Mouse (Mus musculus) embryonic facial prominence, embryonic 14.5 days (tissue): ENCODE data around the gene Wdfy3. TPM values are rescaled to one million over a fixed set of nuclear protein-coding genes. Genes with fewer than 3 reads are reported as not detected.
A peak's percentile ranks its signal among the peaks of the same experiment; 100 is the strongest.

Experiments used
- ATAC-seq: fragments of 200-750 bp; cut with Nextera tagmentation; 2 replicates; pipeline ENCODE4 v1.8.0; 2017; ENCODE audit warnings: low read depth, moderate number of reproducible peaks, moderate TSS enrichment
- DNase-seq: peaks from one replicate; pipeline ENCODE4 v3.0.0-alpha.2; 2015; ENCODE audit warnings: low spot score
- H3K27ac ChIP-seq: fragments of 300-500 bp; sonication (generic); replicated peaks from 2 replicates; pipeline ENCODE4 v1.5.1; 2014; ENCODE audit warnings: low read depth, mild to moderate bottlenecking, low read length, moderate library complexity
- H3K27me3 ChIP-seq: fragments of 300-500 bp; sonication (generic); replicated peaks from 2 replicates; pipeline ENCODE4 v1.6.1; 2014; ENCODE audit warnings: low read length; ENCODE audit not compliant: control insufficient read depth, insufficient read depth
- H3K36me3 ChIP-seq: fragments of 300-500 bp; sonication (generic); 2 replicates; pipeline ENCODE4 v1.6.1; 2014; ENCODE audit warnings: low read length, mixed read lengths; ENCODE audit not compliant: control insufficient read depth, insufficient read depth
- H3K4me1 ChIP-seq: fragments of 300-500 bp; sonication (generic); 2 replicates; pipeline ENCODE4 v1.6.1; 2014; ENCODE audit warnings: antibody characterized with exemption, low read length; ENCODE audit not compliant: control insufficient read depth, insufficient read depth
- H3K4me2 ChIP-seq: fragments of 300-500 bp; sonication (generic); 2 replicates; pipeline ENCODE4 v1.6.1; 2014; ENCODE audit warnings: low read depth, mild to moderate bottlenecking, low read length, moderate library complexity, mixed read lengths
- H3K4me3 ChIP-seq: fragments of 300-500 bp; sonication (generic); 2 replicates; pipeline ENCODE4 v1.5.1; 2014; ENCODE audit warnings: low read depth, mild to moderate bottlenecking, low read length
- H3K9ac ChIP-seq: fragments of 300-500 bp; sonication (generic); 2 replicates; pipeline ENCODE4 v1.6.1; 2014; ENCODE audit warnings: low read depth, mild to moderate bottlenecking, low read length, moderate library complexity, mixed read lengths
- H3K9me3 ChIP-seq: fragments of 300-500 bp; sonication (generic); 2 replicates; pipeline ENCODE4 v1.6.1; 2016; ENCODE audit warnings: low read length; ENCODE audit not compliant: control insufficient read depth
- WGBS: fragments of 180-500 bp; shearing (Covaris S2); extraction: QIAGEN DNeasy Blood & Tissue Kit; methylation state at CpG from one replicate; pipeline ENCODE4 v1.1.7; 2014; 5-methylcytosine and 5-hydroxymethylcytosine counted together
- polyA plus RNA-seq: library from polyadenylated mRNA; unstranded; fragments of >200 nt; fragmentation: Nextera tagmentation; extraction: Ambion mirVana; gene quantifications from 2 replicates; pipeline ENCODE4 v1.2.1, GENCODE M21; 2014

Gene Wdfy3
- polyA plus RNA-seq, 1 experiment from 2014 or later = 20.0 TPM

DNA sequence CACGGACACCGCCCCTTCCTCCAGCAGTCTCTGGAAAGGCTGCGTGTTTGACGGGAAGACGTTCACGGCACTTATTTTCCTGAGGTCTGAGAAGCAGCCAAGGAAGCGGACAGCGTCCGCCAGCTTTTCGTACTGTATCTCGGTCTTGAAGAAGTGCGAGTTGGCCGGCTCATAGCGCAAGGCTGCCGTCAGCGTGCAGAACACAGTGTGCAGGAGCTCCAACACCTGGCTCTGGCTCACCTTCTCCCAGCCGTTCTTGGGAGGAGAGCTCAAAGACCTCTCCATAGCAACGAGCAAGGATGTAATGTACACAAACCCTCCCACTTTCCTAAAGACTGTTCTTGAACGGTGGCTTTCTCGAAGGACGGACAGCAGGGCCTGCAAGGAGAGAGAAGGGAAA, 132.4 kb downstream of the Wdfy3 start:
- no peak overlapping the region for H3K27ac ChIP-seq
- H3K4me1 ChIP-seq = no peaks in the 10 kb centered on the region
- no peak for ATAC-seq
- DNase-seq = no peak
- no peak overlapping the region for H3K4me2 ChIP-seq
- H3K27me3 ChIP-seq = no peaks in the 10 kb centered on the region
- 89% methylated on average over 21 of the region's 21 CpGs for WGBS
- H3K9me3 ChIP-seq = no peaks in the 10 kb centered on the region
- H3K36me3 ChIP-seq = peaks cover 69% of the 10 kb centered on the region
- H3K4me3 ChIP-seq = no peak overlapping the region
- no peak overlapping the region for H3K9ac ChIP-seq

- no peak overlapping the region for H3K9ac ChIP-seq
- DNase-seq = peak; percentile 45
- no peaks in the 10 kb centered on the region for H3K4me1 ChIP-seq
- H3K27me3 ChIP-seq = no peaks in the 10 kb centered on the region
- 48% methylated on average over 16 of the region's 16 CpGs for WGBS
- H3K4me2 ChIP-seq = no peak overlapping the region
- no peaks in the 10 kb centered on the region for H3K9me3 ChIP-seq
- H3K27ac ChIP-seq = no peak overlapping the region
- no peak overlapping the region for H3K4me3 ChIP-seq
- ATAC-seq = peak; percentile 58; the same call in 1 of the 2 replicates
- peaks cover 64% of the 10 kb centered on the region for H3K36me3 ChIP-seq
Measured at GRCm38 (mm10) chr5:101935893-101936292, 133.8 kb downstream of the Wdfy3 start.

DNA sequence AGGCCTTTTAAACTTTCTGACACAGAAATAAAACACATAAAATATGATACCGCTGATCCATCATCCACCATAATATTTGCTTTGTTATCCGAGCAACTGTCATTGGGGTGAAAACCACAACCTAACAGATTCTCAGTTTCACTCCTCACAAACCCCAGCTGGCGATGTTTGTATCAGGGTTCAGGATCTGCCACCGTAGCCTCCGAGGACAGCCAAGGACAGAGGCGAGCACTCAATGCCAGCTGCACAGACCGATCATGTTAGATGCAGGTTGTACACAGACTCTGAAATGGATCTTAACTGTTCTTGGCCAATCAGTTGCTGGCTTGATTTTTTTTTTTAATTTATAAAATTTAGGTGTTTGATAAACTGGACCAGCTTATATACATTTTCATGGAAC, 135.1 kb downstream of the Wdfy3 start:
- no peaks in the 10 kb centered on the region for H3K27me3 ChIP-seq
- ATAC-seq = peak; percentile 58; the same call in 1 of the 2 replicates
- WGBS = 74% methylated on average over 7 of the region's 7 CpGs
- no peak overlapping the region for H3K4me3 ChIP-seq
- no peak overlapping the region for H3K27ac ChIP-seq
- peaks cover 64% of the 10 kb centered on the region for H3K36me3 ChIP-seq
- peak; percentile 40 for DNase-seq
- H3K9me3 ChIP-seq = no peaks in the 10 kb centered on the region
- no peak overlapping the region for H3K4me2 ChIP-seq
- no peaks in the 10 kb centered on the region for H3K4me1 ChIP-seq
- no peak overlapping the region for H3K9ac ChIP-seq

- Histone ChIP-seq H3K9me3 (no peaks in the 10 kb centered on the region), H3K27ac (no peak overlapping the region), H3K27me3 (no peaks in the 10 kb centered on the region), H3K9ac (no peak overlapping the region), H3K4me1 (no peaks in the 10 kb centered on the region), H3K4me2 (no peak overlapping the region), H3K4me3 (no peak overlapping the region), H3K36me3 (peaks cover 71% of the 10 kb centered on the region)
- ATAC-seq (no peak), DNase-seq (no peak)
- WGBS = 82% methylated on average over 15 of the region's 15 CpGs
Measured at GRCm38 (mm10) chr5:101932971-101933810, 136.5 kb downstream of the Wdfy3 start.

GRCm38 (mm10) chr5:101931997-101932396, 137.7 kb downstream of the Wdfy3 start:
- ATAC-seq (no peak), DNase-seq (no peak)
- H3K9me3 ChIP-seq = no peaks in the 10 kb centered on the region
- no peak overlapping the region for H3K4me2 ChIP-seq
- H3K9ac ChIP-seq = no peak overlapping the region
- WGBS = 67% methylated on average over 4 of the region's 4 CpGs
- H3K4me1 ChIP-seq = no peaks in the 10 kb centered on the region
- H3K27me3 ChIP-seq = no peaks in the 10 kb centered on the region
- no peak overlapping the region for H3K4me3 ChIP-seq
- no peak overlapping the region for H3K27ac ChIP-seq
- H3K36me3 ChIP-seq = peaks cover 67% of the 10 kb centered on the region

DNA sequence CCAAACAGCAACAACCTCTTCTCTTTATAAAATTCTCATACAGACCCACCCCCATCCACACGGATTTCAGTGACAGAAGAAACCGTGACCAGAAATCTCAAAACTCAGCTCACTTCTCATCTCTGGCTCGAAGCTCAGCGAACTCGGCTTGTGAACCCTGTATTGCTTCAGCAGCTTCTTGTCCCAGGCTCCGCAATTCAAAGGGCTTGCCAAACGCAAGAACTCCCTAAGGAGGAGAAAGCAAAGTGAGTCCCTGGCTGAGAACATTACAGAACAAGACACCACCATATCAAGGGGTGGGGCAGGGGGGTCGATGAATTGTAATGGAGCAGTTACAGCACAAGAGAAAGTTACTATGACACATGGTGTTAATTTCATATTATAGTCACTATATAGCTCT, 143.4 kb downstream of the Wdfy3 start:
- no peak for ATAC-seq
- WGBS = 94% methylated on average over 8 of the region's 8 CpGs
- H3K4me2 ChIP-seq = no peak overlapping the region

DNA sequence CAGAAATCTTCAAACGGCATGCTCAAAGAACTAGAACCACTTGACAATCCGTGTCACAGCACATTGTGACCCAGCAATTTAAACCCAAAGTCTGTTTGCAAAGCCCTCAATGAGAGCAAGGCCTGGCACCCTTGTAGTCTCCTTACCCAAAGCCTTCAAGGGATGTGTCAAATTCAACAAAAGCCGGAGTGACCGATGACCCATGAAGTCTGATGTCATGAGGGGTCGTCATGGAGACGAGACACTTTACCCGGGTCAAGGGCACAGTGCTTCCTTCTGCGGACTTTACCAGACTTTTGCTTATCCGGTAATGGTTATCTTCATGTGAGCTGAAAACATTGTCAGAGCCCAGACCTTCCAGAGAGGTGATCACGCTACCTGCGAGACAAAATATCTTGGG, 146.0 kb downstream of the Wdfy3 start:
- no peaks in the 10 kb centered on the region for H3K9me3 ChIP-seq
- H3K9ac ChIP-seq = no peak overlapping the region
- no peaks in the 10 kb centered on the region for H3K27me3 ChIP-seq
- DNase-seq (no peak), ATAC-seq (no peak)
- no peaks in the 10 kb centered on the region for H3K4me1 ChIP-seq
- H3K4me3 ChIP-seq = no peak overlapping the region
- H3K4me2 ChIP-seq = no peak overlapping the region
- peaks cover 88% of the 10 kb centered on the region for H3K36me3 ChIP-seq
- 83% methylated on average over 11 of the region's 11 CpGs for WGBS
- no peak overlapping the region for H3K27ac ChIP-seq

More for the DNA sequence above, 143.4 kb downstream of the Wdfy3 start:
- no peak overlapping the region for H3K4me3 ChIP-seq
- H3K36me3 ChIP-seq = peaks cover 87% of the 10 kb centered on the region
- no peaks in the 10 kb centered on the region for H3K27me3 ChIP-seq
- no peak for DNase-seq
- H3K27ac ChIP-seq = no peak overlapping the region
- H3K9ac ChIP-seq = no peak overlapping the region
- H3K9me3 ChIP-seq = no peaks in the 10 kb centered on the region
- H3K4me1 ChIP-seq = no peaks in the 10 kb centered on the region

- H3K27ac ChIP-seq = no peak overlapping the region
- H3K27me3 ChIP-seq = no peaks in the 10 kb centered on the region
- WGBS = 89% methylated on average over 5 of the region's 5 CpGs
- H3K4me2 ChIP-seq = no peak overlapping the region
- H3K4me1 ChIP-seq = no peaks in the 10 kb centered on the region
- H3K36me3 ChIP-seq = peaks cover 88% of the 10 kb centered on the region
- H3K4me3 ChIP-seq = no peak overlapping the region
- ATAC-seq (no peak), DNase-seq (no peak)
- no peaks in the 10 kb centered on the region for H3K9me3 ChIP-seq
- H3K9ac ChIP-seq = no peak overlapping the region
Measured at GRCm38 (mm10) chr5:101919559-101919958, 150.2 kb downstream of the Wdfy3 start.

DNA sequence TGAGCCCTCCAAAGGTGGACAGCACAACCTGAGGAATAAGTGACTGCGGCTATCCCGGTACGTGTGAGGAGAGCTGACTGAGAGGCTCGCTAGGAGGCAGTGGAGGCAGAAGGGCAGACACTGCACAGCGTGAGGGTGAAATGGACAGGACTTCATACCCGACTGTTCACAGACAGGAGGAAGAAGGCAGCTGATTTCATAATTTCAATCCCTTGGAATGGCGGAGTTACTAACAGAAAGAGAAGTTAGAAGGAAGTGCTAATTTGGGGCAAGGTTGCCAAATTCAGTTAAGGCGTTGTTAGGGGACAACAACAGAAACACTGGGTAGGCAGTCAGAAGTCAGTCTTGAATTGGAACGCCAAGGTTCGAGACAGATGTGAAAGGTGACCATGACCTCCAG, 160.3 kb downstream of the Wdfy3 start:
- H3K9ac ChIP-seq = no peak overlapping the region
- ATAC-seq (no peak), DNase-seq (no peak)
- no peak overlapping the region for H3K27ac ChIP-seq
- peaks cover 94% of the 10 kb centered on the region for H3K36me3 ChIP-seq
- H3K27me3 ChIP-seq = no peaks in the 10 kb centered on the region
- H3K4me3 ChIP-seq = no peak overlapping the region
- H3K9me3 ChIP-seq = no peaks in the 10 kb centered on the region
- H3K4me1 ChIP-seq = no peaks in the 10 kb centered on the region
- no peak overlapping the region for H3K4me2 ChIP-seq
- WGBS = 92% methylated on average over 10 of the region's 10 CpGs
